Mouse (Mus musculus): Measurements from ENCODE around the gene 1110051M20Rik. TPM values are rescaled to one million over a fixed set of nuclear protein-coding genes. Genes with fewer than 3 reads are reported as not detected.
A peak's percentile ranks its signal among the peaks of the same experiment; 100 is the strongest.

Gene 1110051M20Rik
- total RNA-seq, 2 experiments from 2014 or later = 1.7 to 4.2 TPM

- no peak for ATAC-seq (ENCODE audit: poor library complexity, severe bottlenecking)
Measured at GRCm38 (mm10) chr2:91458252-91458672, 13.8 kb upstream of the 1110051M20Rik start.

DNA sequence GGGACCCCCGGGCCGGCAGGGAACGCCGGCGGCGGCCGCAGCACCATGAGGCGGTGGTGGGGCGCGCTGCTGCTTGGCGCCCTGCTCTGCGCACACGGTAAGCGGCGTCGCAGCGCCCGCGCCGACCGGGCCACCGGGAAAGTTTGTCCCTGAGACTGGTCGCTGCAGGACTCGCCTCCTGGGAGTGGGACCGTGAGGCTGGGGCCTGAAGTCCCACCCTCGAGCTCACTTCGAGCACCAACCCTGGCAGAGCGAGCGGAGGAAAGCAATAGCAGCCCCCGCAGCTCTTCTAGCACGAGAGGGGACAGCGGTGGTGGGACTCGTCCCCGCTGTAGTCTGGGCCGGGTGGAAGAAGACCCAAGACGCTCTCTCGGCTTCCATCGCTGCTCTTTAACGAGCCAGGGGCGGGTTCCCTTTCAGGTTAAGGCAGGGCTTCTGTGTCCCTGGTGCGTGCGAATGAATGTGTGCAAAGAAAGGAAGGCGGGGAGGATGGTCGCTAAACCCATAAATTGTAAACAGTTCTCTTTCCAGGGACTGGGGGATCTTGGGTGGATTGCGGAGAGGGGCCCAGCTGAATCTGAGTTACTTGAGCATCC is 13.2 kb upstream of the 1110051M20Rik start:
- peak; percentile 43 for ATAC-seq (ENCODE audit: poor library complexity, severe bottlenecking)

- no peak for ATAC-seq (ENCODE audit: poor library complexity, severe bottlenecking)
Measured at GRCm38 (mm10) chr2:91457259-91457655, 12.8 kb upstream of the 1110051M20Rik start, which contains the start of gene Lrp4. TSS of gene Lrp4 (plus strand) at chr2:91457511.

DNA sequence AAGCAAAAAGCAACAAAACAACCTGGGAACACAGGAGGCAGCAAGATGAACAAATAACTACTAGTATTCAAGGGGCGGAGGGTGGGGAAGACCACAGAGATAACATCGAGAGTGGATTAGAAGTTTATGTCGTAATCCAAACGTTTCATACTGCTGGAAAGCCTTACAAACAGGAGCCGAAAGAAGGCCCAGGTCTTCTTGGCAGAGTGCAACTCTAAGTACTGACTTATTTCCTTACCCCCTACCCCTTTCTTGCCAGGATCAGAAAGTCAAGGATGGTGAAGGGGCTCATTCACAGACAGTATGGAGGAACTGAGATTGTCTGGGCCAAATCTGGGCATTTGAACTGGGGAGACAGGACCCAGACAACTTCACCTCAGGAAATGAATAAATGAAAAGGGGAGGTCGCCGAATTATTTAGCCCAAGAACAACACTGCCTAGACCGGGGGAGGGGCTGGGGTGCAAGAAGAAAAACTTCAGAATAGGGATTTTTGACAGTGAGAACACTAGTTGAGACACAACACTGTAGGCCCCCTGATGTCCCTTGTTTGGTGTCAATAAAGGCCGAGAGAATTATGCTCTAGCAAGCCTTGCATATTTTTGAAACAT is 12.1 kb upstream of the 1110051M20Rik start:
- ATAC-seq (ENCODE audit: poor library complexity, severe bottlenecking) = no peak

GRCm38 (mm10) chr2:91455826-91456225 is 11.3 kb upstream of the 1110051M20Rik start:
- ATAC-seq (ENCODE audit: poor library complexity, severe bottlenecking) = peak; percentile 50

DNA sequence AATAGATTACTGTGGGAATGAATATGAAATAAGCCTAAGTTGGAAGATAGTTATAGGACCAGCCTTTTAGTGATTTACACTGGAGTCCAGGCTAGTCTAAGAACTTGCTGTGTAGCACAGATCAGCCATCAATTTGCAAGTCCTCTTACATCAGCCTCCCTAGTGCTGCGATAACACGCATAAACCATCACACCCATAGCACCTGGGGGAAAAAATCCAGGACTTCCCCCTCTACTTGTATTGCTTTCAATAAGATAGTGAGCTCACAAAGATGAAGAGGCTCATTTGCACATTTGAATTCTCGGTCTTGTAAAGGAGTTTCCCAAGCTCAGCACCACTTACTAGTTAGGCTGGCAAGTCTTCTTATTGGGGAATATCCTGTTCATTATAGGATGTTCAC is 9.9 kb upstream of the 1110051M20Rik start:
- no peak for ATAC-seq (ENCODE audit: poor library complexity, severe bottlenecking)

DNA sequence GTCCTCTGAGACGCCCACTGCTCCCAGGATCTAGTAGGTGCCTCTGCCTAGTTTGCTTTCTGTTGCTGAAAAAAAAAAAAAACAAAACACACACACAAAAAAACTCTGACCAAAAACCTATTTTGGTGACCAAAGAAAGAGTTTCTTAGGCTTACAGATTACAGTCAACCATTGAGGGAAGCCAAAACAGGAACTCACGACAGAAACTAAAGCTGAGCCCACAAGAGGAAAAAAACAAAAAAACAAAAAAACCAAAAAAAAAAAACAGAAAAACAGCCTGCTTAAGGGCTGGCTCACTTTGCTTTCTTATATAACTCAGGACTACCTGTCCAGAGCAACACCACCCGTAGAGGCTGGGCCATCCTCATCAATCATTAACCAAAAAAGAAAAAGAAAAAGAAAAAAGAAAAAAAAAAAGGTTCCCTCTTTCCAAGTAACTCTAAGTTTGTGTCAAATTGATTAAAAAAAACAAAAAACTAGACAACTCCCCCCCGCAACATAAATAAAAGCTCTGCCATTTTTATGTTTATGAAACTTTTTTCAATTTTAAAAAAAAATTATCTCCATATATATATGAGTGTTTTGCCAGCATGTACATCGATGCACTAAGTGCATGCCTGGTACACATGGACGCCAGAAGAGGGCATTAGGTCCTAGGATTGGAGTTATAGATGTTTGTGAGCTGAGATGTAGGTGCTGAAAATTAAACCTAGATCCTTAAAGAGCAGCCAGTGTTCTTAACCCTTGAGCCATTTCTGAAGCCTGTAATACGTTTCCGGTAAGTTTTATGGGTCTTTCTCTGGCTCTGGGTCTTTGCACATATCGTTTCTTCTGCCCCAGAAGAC is 8.9 kb upstream of the 1110051M20Rik start:
- ATAC-seq (ENCODE audit: poor library complexity, severe bottlenecking) = no peak

- ATAC-seq (ENCODE audit: poor library complexity, severe bottlenecking) = no peak
Measured at GRCm38 (mm10) chr2:91452658-91453057, 8.2 kb upstream of the 1110051M20Rik start.

- no peak for ATAC-seq (ENCODE audit: poor library complexity, severe bottlenecking)
Measured at GRCm38 (mm10) chr2:91450316-91450715, 5.8 kb upstream of the 1110051M20Rik start.

GRCm38 (mm10) chr2:91449662-91450061 is 5.2 kb upstream of the 1110051M20Rik start:
- ATAC-seq (ENCODE audit: poor library complexity, severe bottlenecking) = no peak

- ATAC-seq (ENCODE audit: poor library complexity, severe bottlenecking) = no peak
Measured at GRCm38 (mm10) chr2:91442241-91442640, 2.3 kb downstream of the 1110051M20Rik start.

GRCm38 (mm10) chr2:91441715-91442114 is 2.8 kb downstream of the 1110051M20Rik start:
- ATAC-seq (ENCODE audit: poor library complexity, severe bottlenecking) = peak; percentile 29; the same call in 1 of the 2 replicates

DNA sequence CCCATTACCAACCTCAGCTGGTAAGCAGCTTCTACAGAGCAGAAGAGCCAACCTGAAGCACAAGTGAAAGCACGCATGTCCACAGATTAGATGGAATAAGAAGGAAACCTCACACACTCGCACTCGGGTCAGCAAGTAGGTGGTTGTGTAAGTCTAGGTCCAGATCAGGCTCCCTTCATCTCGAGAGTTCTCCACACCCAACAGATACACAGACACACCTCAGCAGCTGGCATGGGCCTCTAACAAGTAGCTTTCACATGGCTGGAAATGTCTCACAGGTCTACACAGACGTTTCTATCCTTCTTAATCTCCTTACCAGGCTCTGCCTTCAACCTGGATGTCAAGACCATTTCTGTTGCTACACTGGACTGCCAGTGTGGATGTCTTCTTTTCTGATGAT is 3.8 kb downstream of the 1110051M20Rik start:
- no peak for ATAC-seq (ENCODE audit: poor library complexity, severe bottlenecking)

- no peak for ATAC-seq (ENCODE audit: poor library complexity, severe bottlenecking)
Measured at GRCm38 (mm10) chr2:91439876-91440275, 4.6 kb downstream of the 1110051M20Rik start.

DNA sequence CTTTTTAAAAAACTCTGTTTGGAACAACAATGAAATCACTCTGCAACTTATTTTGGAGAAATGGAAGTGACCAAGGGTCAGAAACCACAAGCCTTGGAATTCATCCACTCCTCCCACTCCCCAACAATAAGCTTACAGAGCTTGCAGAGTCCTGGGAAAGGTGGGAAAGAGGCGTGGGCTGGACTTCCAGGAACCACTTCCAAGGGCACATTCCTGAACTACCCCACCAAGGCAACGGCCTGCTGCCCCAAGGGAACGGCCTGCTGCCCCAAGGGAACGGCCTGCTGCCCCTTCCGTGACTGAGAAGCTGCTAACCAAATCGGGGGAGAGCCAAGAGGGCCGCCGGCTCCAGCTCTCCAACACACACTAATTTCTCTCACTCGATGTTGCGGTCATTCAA is 5.2 kb downstream of the 1110051M20Rik start:
- no peak for ATAC-seq (ENCODE audit: poor library complexity, severe bottlenecking)

DNA sequence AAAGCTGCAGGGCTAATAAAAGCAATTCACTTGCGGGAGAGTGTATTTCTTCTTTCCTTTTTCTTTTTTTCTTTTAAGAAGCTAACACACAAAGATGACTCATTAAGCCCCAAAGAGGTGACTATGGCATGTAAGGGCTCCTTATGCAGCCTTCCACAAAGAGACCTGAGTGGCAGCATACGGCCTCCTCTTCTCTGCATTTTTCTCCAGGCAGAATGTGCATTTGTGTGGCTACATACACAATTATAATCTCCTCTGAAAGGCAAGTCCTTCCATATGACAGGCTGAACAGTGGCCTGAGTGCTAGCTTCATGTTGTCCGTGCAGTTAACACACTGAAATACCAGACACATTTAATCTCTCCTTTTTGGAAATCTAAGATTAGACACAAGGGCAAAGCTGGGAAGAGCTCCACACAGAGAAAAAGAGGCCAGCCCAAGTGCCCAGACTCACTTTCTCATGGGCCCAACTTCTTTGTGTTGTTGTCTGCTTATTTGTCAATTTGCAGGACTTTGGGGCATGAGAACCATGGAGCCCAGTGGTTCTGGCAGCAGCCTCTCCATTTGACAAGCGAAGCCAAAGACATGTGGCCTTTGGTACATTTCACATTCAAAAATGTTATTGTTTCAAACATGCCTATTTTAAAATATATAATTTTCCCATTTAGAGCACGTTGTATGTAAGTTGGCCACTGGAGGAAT is 7.2 kb downstream of the 1110051M20Rik start:
- no peak for ATAC-seq (ENCODE audit: poor library complexity, severe bottlenecking)

DNA sequence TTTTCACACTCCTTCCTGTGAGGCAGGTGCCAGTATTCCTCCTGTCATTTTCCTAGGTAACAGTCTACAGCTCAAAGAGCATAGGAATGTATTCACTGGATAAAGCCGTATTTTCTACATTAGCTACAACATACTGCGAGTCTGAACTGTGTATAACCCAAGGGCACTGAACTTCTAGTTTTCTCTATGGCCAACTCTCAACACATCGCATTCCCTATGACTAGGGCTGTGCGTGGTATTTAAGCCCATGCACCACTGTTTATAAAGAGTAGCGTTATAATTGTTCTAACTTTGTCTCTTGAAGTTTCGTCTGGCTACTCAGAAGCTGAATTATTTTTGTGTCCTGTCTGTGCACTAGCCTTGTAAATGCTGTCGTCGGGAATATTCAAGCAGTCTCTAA is 7.8 kb downstream of the 1110051M20Rik start:
- ATAC-seq (ENCODE audit: poor library complexity, severe bottlenecking) = no peak

DNA sequence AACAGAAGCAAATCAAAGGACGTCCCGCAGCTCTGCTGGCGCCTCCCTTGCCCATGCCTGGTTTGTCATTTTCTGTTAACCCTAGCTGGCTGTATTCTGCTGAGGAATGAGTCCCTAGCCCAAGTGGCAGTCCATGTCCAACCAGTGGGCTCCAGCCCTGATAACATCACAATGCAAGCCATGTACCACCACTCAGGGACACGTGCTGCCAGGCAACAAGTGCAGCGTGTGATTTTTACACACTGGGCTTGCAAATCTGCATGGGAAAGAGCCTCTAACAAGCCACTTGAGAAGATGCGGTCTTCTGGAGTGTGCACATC is 13.9 kb downstream of the 1110051M20Rik start:
- no peak for ATAC-seq (ENCODE audit: poor library complexity, severe bottlenecking)

- ATAC-seq (ENCODE audit: poor library complexity, severe bottlenecking) = no peak
Measured at GRCm38 (mm10) chr2:91429915-91430599, 14.4 kb downstream of the 1110051M20Rik start.

DNA sequence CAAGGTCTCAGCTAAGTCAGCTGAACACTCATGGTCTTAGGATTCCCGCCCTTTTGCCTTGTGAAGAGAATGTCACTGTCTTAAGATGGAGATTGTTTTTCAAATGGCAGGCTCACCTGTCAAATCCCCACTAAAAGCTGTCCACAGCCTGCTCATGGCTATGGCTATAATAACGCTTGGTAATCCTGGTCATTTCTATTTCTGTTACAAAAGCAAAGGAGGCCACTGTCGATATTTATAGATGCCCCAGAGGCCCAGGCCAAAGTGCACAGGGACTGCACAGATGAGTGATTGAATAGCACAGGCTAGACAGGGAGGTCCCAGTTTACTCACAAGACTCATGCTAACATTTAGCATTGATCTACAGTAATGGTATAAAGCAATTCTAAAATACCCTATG is 15.4 kb downstream of the 1110051M20Rik start:
- no peak for ATAC-seq (ENCODE audit: poor library complexity, severe bottlenecking)

GRCm38 (mm10) chr2:91426321-91426720 is 18.2 kb downstream of the 1110051M20Rik start:
- no peak for ATAC-seq (ENCODE audit: poor library complexity, severe bottlenecking)

Data from megakaryocyte, adult 5-6 weeks (primary cell).